In genomic region chr17:35803020-35803419, GRCm38 (mm10) we compare ENCODE assay signal across 16 mouse cellular contexts. TPM values are rescaled to one million over a fixed set of nuclear protein-coding genes. Genes with fewer than 3 reads are reported as not detected.
DNase-seq lines count a peak whose midpoint lies in the region; ATAC-seq and TF ChIP-seq lines count a peak whose summit lies in the region.
"Had no signal": no experiment of that assay in that cellular context is flagged by ENCODE, and none has a peak within 500 bp of the region (broad histone marks: within the 10 kb centered on the region; RNA-seq: fewer than 3 reads in every experiment).

No protein-coding gene starts in this region.

- no peaks in the 10 kb centered on the region for H3K4me1 ChIP-seq in embryonic facial prominence, embryonic 12.5 days
- H3K4me1 ChIP-seq in embryonic facial prominence, embryonic 10.5 days = no peaks in the 10 kb centered on the region; the same call in none of the 2 replicates
- H3K4me1 ChIP-seq in intestine, embryonic 15.5 days (replicated peaks) = peaks cover 9% of the 10 kb centered on the region
- no peaks in the 10 kb centered on the region for H3K4me1 ChIP-seq in intestine, postnatal 0 days (replicated peaks; ENCODE audit: control insufficient read depth, insufficient read depth, low read length)
- H3K4me1 ChIP-seq in lung, postnatal 0 days (ENCODE audit: insufficient read depth, low read depth, low read length) = peaks cover 3% of the 10 kb centered on the region; the same call in 1 of the 2 replicates

- no peak overlapping the region for H3K4me3 ChIP-seq in embryonic facial prominence, embryonic 12.5 days
- no peak overlapping the region for H3K4me3 ChIP-seq in embryonic facial prominence, embryonic 10.5 days
- no peak overlapping the region for H3K4me3 ChIP-seq in intestine, embryonic 15.5 days (replicated peaks)
- no peak overlapping the region for H3K4me3 ChIP-seq in intestine, postnatal 0 days (ENCODE audit: low read depth, low read length)
- H3K4me3 ChIP-seq in lung, postnatal 0 days (ENCODE audit: low read depth, low read length) = no peak overlapping the region
- H3K4me3 ChIP-seq: hindbrain, embryonic 12.5 days had no signal

- no peak for ATAC-seq in embryonic facial prominence, embryonic 12.5 days (ENCODE audit: insufficient number of reproducible peaks, insufficient read depth, low FRiP score, low TSS enrichment)
- no peak for ATAC-seq in intestine, embryonic 15.5 days
- ATAC-seq in intestine, postnatal 0 days = no peak
- peak; percentile 49 for ATAC-seq in lung, postnatal 0 days
- ATAC-seq: forebrain, embryonic 14.5 days had no signal

- no peak for TF ChIP-seq POLR2A in brain, embryonic 14.5 days (IDR thresholded peaks at IDR 0.05; ENCODE audit: borderline replicate concordance, extremely low read depth, insufficient read depth, insufficient read length, poor library complexity, severe bottlenecking)

- no peaks in the 10 kb centered on the region for H3K36me3 ChIP-seq in embryonic facial prominence, embryonic 12.5 days
- no peaks in the 10 kb centered on the region for H3K36me3 ChIP-seq in embryonic facial prominence, embryonic 10.5 days (replicated peaks)
- H3K36me3 ChIP-seq in intestine, embryonic 15.5 days = no peaks in the 10 kb centered on the region
- no peaks in the 10 kb centered on the region for H3K36me3 ChIP-seq in intestine, postnatal 0 days (ENCODE audit: control insufficient read depth, insufficient read depth)
- H3K36me3 ChIP-seq in lung, postnatal 0 days (ENCODE audit: insufficient read depth, low read length) = no peaks in the 10 kb centered on the region
- H3K36me3 ChIP-seq: hindbrain, embryonic 12.5 days had no signal

- H3K9ac ChIP-seq in embryonic facial prominence, embryonic 12.5 days = no peak overlapping the region
- H3K9ac ChIP-seq in intestine, embryonic 15.5 days = peak overlapping the region; percentile 2; the same call in 1 of the 2 replicates
- H3K9ac ChIP-seq in intestine, postnatal 0 days (ENCODE audit: low read depth, low read length) = no peak overlapping the region
- no peak overlapping the region for H3K9ac ChIP-seq in lung, postnatal 0 days (replicated peaks; ENCODE audit: low read depth)
- H3K9ac ChIP-seq: hindbrain, embryonic 12.5 days; liver, embryonic 14.5 days had no signal

- H3K4me2 ChIP-seq in embryonic facial prominence, embryonic 12.5 days (replicated peaks) = no peak overlapping the region
- H3K4me2 ChIP-seq in intestine, embryonic 15.5 days (replicated peaks) = no peak overlapping the region
- H3K4me2 ChIP-seq in intestine, postnatal 0 days (replicated peaks; ENCODE audit: low read depth) = no peak overlapping the region
- H3K4me2 ChIP-seq in lung, postnatal 0 days (replicated peaks; ENCODE audit: low read depth, low read length) = no peak overlapping the region
- H3K4me2 ChIP-seq: hindbrain, embryonic 12.5 days had no signal

- DNase-seq in embryonic facial prominence, embryonic 10.5 days (ENCODE audit: low spot score) = no peak
- peak; percentile 25 for DNase-seq in brain, embryonic 14.5 days (ENCODE audit: low read depth)
- peak; percentile 54 for DNase-seq in lung, postnatal 0 days (ENCODE audit: low spot score)
- no peak for DNase-seq in layer of hippocampus, adult 18-20 months (ENCODE audit: low spot score in 2 of 2)
- no peak for DNase-seq in ovary, postnatal 14 days (ENCODE audit: low spot score)
- DNase-seq: kidney, postnatal 4 days; layer of hippocampus, postnatal 36 days; spleen, adult 18-20 months; thymus, postnatal 14 days had no signal

- H3K9me3 ChIP-seq in embryonic facial prominence, embryonic 12.5 days = peaks cover 6% of the 10 kb centered on the region; the same call in 1 of the 2 replicates
- no peaks in the 10 kb centered on the region; the same call in 1 of the 2 replicates for H3K9me3 ChIP-seq in embryonic facial prominence, embryonic 10.5 days
- H3K9me3 ChIP-seq in intestine, embryonic 15.5 days = no peaks in the 10 kb centered on the region
- H3K9me3 ChIP-seq in intestine, postnatal 0 days (ENCODE audit: control insufficient read depth) = no peaks in the 10 kb centered on the region
- no peaks in the 10 kb centered on the region for H3K9me3 ChIP-seq in lung, postnatal 0 days (ENCODE audit: low read length)

- 40% methylated on average over 6 of the region's 6 CpGs for WGBS in embryonic facial prominence, embryonic 12.5 days
- WGBS in embryonic facial prominence, embryonic 10.5 days = 48% methylated on average over 6 of the region's 6 CpGs
- WGBS in intestine, embryonic 15.5 days = 42% methylated on average over 6 of the region's 6 CpGs
- 44% methylated on average over 6 of the region's 6 CpGs for WGBS in intestine, postnatal 0 days
- WGBS in lung, postnatal 0 days = 27% methylated on average over 6 of the region's 6 CpGs

- TF ChIP-seq CTCF in intestine, postnatal 0 days (IDR thresholded peaks at IDR 0.05; ENCODE audit: low read depth) = no peak
- no peak for TF ChIP-seq CTCF in brain, embryonic 14.5 days (IDR thresholded peaks at IDR 0.05; ENCODE audit: borderline replicate concordance, extremely low read depth, insufficient read depth, insufficient read length)
- no peak for TF ChIP-seq CTCF in lung, postnatal 0 days (IDR thresholded peaks at IDR 0.05)

- no peaks in the 10 kb centered on the region for H3K27me3 ChIP-seq in embryonic facial prominence, embryonic 12.5 days
- no peaks in the 10 kb centered on the region for H3K27me3 ChIP-seq in embryonic facial prominence, embryonic 10.5 days (replicated peaks; ENCODE audit: low read depth, poor library complexity, severe bottlenecking)
- no peaks in the 10 kb centered on the region for H3K27me3 ChIP-seq in intestine, embryonic 15.5 days (replicated peaks)
- no peaks in the 10 kb centered on the region for H3K27me3 ChIP-seq in intestine, postnatal 0 days (replicated peaks; ENCODE audit: control insufficient read depth, insufficient read depth, low read length)
- no peaks in the 10 kb centered on the region for H3K27me3 ChIP-seq in lung, postnatal 0 days (replicated peaks; ENCODE audit: insufficient read depth, low read length)
- H3K27me3 ChIP-seq: CH12.LX; hindbrain, embryonic 12.5 days had no signal

- TF ChIP-seq EP300 in lung, postnatal 0 days (IDR thresholded peaks at IDR 0.05) = peak; percentile 89

- peak overlapping the region; percentile 3; the same call in 1 of the 2 replicates for H3K27ac ChIP-seq in embryonic facial prominence, embryonic 12.5 days
- H3K27ac ChIP-seq in embryonic facial prominence, embryonic 10.5 days (replicated peaks) = no peak overlapping the region
- H3K27ac ChIP-seq in intestine, embryonic 15.5 days = no peak overlapping the region
- no peak overlapping the region for H3K27ac ChIP-seq in intestine, postnatal 0 days (ENCODE audit: low read depth, low read length)
- H3K27ac ChIP-seq in lung, postnatal 0 days (ENCODE audit: low read length) = peak overlapping the region; percentile 59; the same call in 1 of the 2 replicates
- H3K27ac ChIP-seq: hindbrain, embryonic 12.5 days; liver, embryonic 14.5 days had no signal

RNA-seq across cellular contexts. Expression of gene Ier3, which starts 18.5 kb away (rescaled TPM):
- polyA plus RNA-seq in embryonic facial prominence, embryonic 12.5 days (2016; fragmentation: Nextera tagmentation; extraction: Ambion mirVana) = 6.9 and 8.9 TPM in 2 replicates
- 3.7 and 4.4 TPM in 2 replicates for polyA plus RNA-seq in embryonic facial prominence, embryonic 10.5 days (2016; fragmentation: Nextera tagmentation; extraction: Ambion mirVana)
- polyA plus RNA-seq in intestine, embryonic 15.5 days (2015; fragmentation: Nextera tagmentation; extraction: Ambion mirVana) = 13.9 and 14.4 TPM in 2 replicates
- 34.6 and 36.9 TPM in 2 replicates for polyA plus RNA-seq in intestine, postnatal 0 days (2015; fragmentation: Nextera tagmentation; extraction: Ambion mirVana)
- 4.8 and 5.1 TPM in 2 replicates for polyA plus RNA-seq in brain, embryonic 14.5 days (2012; rRNA removed)
- polyA plus RNA-seq in lung, postnatal 0 days (2015; fragmentation: Nextera tagmentation; extraction: Ambion mirVana) = 205 and 234 TPM in 2 replicates
- total RNA-seq in layer of hippocampus, adult 18-20 months (2021) = 1 to 10 TPM; 5.2 to 6.0 TPM

RNA-seq across cellular contexts. Expression of gene Flot1, which starts 20.0 kb away (rescaled TPM):
- polyA plus RNA-seq in embryonic facial prominence, embryonic 12.5 days (2016; fragmentation: Nextera tagmentation; extraction: Ambion mirVana) = 50.7 and 60.3 TPM in 2 replicates
- 45.9 and 49.2 TPM in 2 replicates for polyA plus RNA-seq in embryonic facial prominence, embryonic 10.5 days (2016; fragmentation: Nextera tagmentation; extraction: Ambion mirVana)
- polyA plus RNA-seq in intestine, embryonic 15.5 days (2015; fragmentation: Nextera tagmentation; extraction: Ambion mirVana) = 49.1 and 49.4 TPM in 2 replicates
- 56.4 and 57.8 TPM in 2 replicates for polyA plus RNA-seq in intestine, postnatal 0 days (2015; fragmentation: Nextera tagmentation; extraction: Ambion mirVana)
- 87.1 and 101 TPM in 2 replicates for polyA plus RNA-seq in brain, embryonic 14.5 days (2012; rRNA removed)
- polyA plus RNA-seq in lung, postnatal 0 days (2015; fragmentation: Nextera tagmentation; extraction: Ambion mirVana) = 106 and 117 TPM in 2 replicates
- total RNA-seq in layer of hippocampus, adult 18-20 months (2021) = 100 to 1,000 TPM; 122 to 131 TPM

RNA-seq across cellular contexts. Expression of gene Tubb5, which starts 35.1 kb away (rescaled TPM):
- 1,266 and 1,271 TPM in 2 replicates for polyA plus RNA-seq in embryonic facial prominence, embryonic 12.5 days (2016; fragmentation: Nextera tagmentation; extraction: Ambion mirVana)
- polyA plus RNA-seq in embryonic facial prominence, embryonic 10.5 days (2016; fragmentation: Nextera tagmentation; extraction: Ambion mirVana) = 1,654 and 1,662 TPM in 2 replicates
- polyA plus RNA-seq in intestine, embryonic 15.5 days (2015; fragmentation: Nextera tagmentation; extraction: Ambion mirVana) = 729 and 776 TPM in 2 replicates
- polyA plus RNA-seq in intestine, postnatal 0 days (2015; fragmentation: Nextera tagmentation; extraction: Ambion mirVana) = 233 and 240 TPM in 2 replicates
- polyA plus RNA-seq in brain, embryonic 14.5 days (2012; rRNA removed) = 3,347 and 3,555 TPM in 2 replicates
- polyA plus RNA-seq in lung, postnatal 0 days (2015; fragmentation: Nextera tagmentation; extraction: Ambion mirVana) = 292 and 298 TPM in 2 replicates
- 100 to 1,000 TPM; 326 to 341 TPM for total RNA-seq in layer of hippocampus, adult 18-20 months (2021)

RNA-seq across cellular contexts. Expression of gene Mdc1, which starts 38.3 kb away (rescaled TPM):
- 15.1 and 21.3 TPM in 2 replicates for polyA plus RNA-seq in embryonic facial prominence, embryonic 12.5 days (2016; fragmentation: Nextera tagmentation; extraction: Ambion mirVana)
- 18.4 and 21.2 TPM in 2 replicates for polyA plus RNA-seq in embryonic facial prominence, embryonic 10.5 days (2016; fragmentation: Nextera tagmentation; extraction: Ambion mirVana)
- 14.9 and 16.1 TPM in 2 replicates for polyA plus RNA-seq in intestine, embryonic 15.5 days (2015; fragmentation: Nextera tagmentation; extraction: Ambion mirVana)
- polyA plus RNA-seq in intestine, postnatal 0 days (2015; fragmentation: Nextera tagmentation; extraction: Ambion mirVana) = 2.3 and 2.7 TPM in 2 replicates
- polyA plus RNA-seq in brain, embryonic 14.5 days (2012; rRNA removed) = 18.8 and 23.7 TPM in 2 replicates
- 2.8 and 3.1 TPM in 2 replicates for polyA plus RNA-seq in lung, postnatal 0 days (2015; fragmentation: Nextera tagmentation; extraction: Ambion mirVana)
- total RNA-seq in layer of hippocampus, adult 18-20 months (2021) = 10 to 100 TPM; 17.2 to 18.5 TPM

RNA-seq across cellular contexts. Expression of gene Nrm, which starts 58.1 kb away (rescaled TPM):
- polyA plus RNA-seq in embryonic facial prominence, embryonic 12.5 days (2016; fragmentation: Nextera tagmentation; extraction: Ambion mirVana) = 39.9 and 43.9 TPM in 2 replicates
- polyA plus RNA-seq in embryonic facial prominence, embryonic 10.5 days (2016; fragmentation: Nextera tagmentation; extraction: Ambion mirVana) = 64.6 and 65.1 TPM in 2 replicates
- polyA plus RNA-seq in intestine, embryonic 15.5 days (2015; fragmentation: Nextera tagmentation; extraction: Ambion mirVana) = 48.5 and 51.7 TPM in 2 replicates
- polyA plus RNA-seq in intestine, postnatal 0 days (2015; fragmentation: Nextera tagmentation; extraction: Ambion mirVana) = 19.8 and 20.6 TPM in 2 replicates
- polyA plus RNA-seq in brain, embryonic 14.5 days (2012; rRNA removed) = 26.9 and 38.3 TPM in 2 replicates
- polyA plus RNA-seq in lung, postnatal 0 days (2015; fragmentation: Nextera tagmentation; extraction: Ambion mirVana) = 21.4 and 22.9 TPM in 2 replicates
- total RNA-seq in layer of hippocampus, adult 18-20 months (2021) = 1 to 10 TPM; 1.6 to 1.9 TPM

Comparison
In these comparisons a context has a peak if more than half of its experiments do, and no peak if none do; other contexts are left out.
1. H3K27ac ChIP-seq: peak in embryonic facial prominence, embryonic 12.5 days (single experiment) and lung, postnatal 0 days (single experiment); none in embryonic facial prominence, embryonic 10.5 days (single experiment), intestine, embryonic 15.5 days (single experiment) and intestine, postnatal 0 days (single experiment).
2. DNase-seq: peak in brain, embryonic 14.5 days (single experiment) and lung, postnatal 0 days (single experiment); none in embryonic facial prominence, embryonic 10.5 days (single experiment), layer of hippocampus, adult 18-20 months (0 of 2) and ovary, postnatal 14 days (single experiment).